Mouse (Mus musculus): Measurements from ENCODE around the gene Adtrp.

DNA sequence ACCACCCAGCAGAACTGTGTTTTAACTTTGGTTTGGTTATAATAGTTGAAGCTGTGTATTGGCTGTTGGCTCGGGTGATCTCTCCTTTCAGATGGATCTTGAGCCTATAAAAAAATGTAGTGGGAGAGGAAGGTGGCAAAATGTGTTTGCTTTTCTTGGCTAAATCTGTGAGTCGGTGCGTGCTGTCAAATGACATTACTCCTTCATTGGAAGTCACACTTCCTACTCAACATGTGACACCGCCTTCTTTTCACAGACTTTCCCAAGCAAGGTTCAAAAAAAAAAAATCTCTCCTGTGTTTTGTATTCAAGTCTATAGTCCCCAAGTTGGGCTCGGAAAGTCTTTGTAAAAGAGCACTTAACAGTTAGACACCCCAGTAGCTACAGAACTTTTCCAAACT, 19.9 kb downstream of the Adtrp start:
- TF ChIP-seq CTCF (IDR thresholded peaks at IDR 0.05; ENCODE audit: borderline replicate concordance, insufficient read depth, low read depth, low read length) (no peak), POLR2A (IDR thresholded peaks at IDR 0.05; ENCODE audit: borderline replicate concordance, insufficient read depth, low read length) (no peak)

Data from cerebellum, adult 2 months (tissue).